Mouse (Mus musculus) neural tube, embryonic 10.5 days (tissue): ENCODE results near the gene Ces2a.

ENCODE experiments used
- DNase-seq: peaks from one replicate; pipeline ENCODE4 v3.0.0-alpha.2; 2017; ENCODE audit warnings: low spot score; ENCODE audit errors: extremely low spot score

Ces2a gene

GRCm38 (mm10) chr8:104733753-104734152 lies at the start of gene Ces2a:
Gene Ces2a (plus strand): TSS chr8:104734003.
- DNase-seq: no peak

- DNase-seq: no peak
Measured at GRCm38 (mm10) chr8:104688433-104688832, 45.4 kb upstream of the Ces2a start.

- DNase-seq: no peak
Measured at GRCm38 (mm10) chr8:104698556-104698955, 35.2 kb upstream of the Ces2a start.

GRCm38 (mm10) chr8:104701900-104702299 lies 31.9 kb upstream of the Ces2a start:
- no peak for DNase-seq

GRCm38 (mm10) chr8:104721166-104721565 lies 12.6 kb upstream of the Ces2a start:
- DNase-seq: no peak

GRCm38 (mm10) chr8:104731451-104731850 lies 2.4 kb upstream of the Ces2a start:
- DNase-seq: no peak

- no peak for DNase-seq
Measured at GRCm38 (mm10) chr8:104731969-104732368, 1.8 kb upstream of the Ces2a start.

- DNase-seq: no peak
Measured at GRCm38 (mm10) chr8:104742039-104742438, 8.2 kb downstream of the Ces2a start.

- no peak for DNase-seq
Measured at GRCm38 (mm10) chr8:104743410-104743809, 9.6 kb downstream of the Ces2a start.

GRCm38 (mm10) chr8:104752818-104753217 lies 19.0 kb downstream of the Ces2a start:
- no peak for DNase-seq

- no peak for DNase-seq
Measured at GRCm38 (mm10) chr8:104757621-104758020, 23.8 kb downstream of the Ces2a start.

GRCm38 (mm10) chr8:104758209-104758608 lies 24.4 kb downstream of the Ces2a start:
- no peak for DNase-seq

GRCm38 (mm10) chr8:104761126-104761525 lies 27.3 kb downstream of the Ces2a start:
- DNase-seq: no peak

GRCm38 (mm10) chr8:104766485-104766884 lies 32.7 kb downstream of the Ces2a start:
- DNase-seq: no peak

- no peak for DNase-seq
Measured at GRCm38 (mm10) chr8:104770365-104770764, 36.6 kb downstream of the Ces2a start.

GRCm38 (mm10) chr8:104787049-104787448 lies 53.2 kb downstream of the Ces2a start:
- no peak for DNase-seq

GRCm38 (mm10) chr8:104788929-104789328 lies 55.1 kb downstream of the Ces2a start:
- DNase-seq: no peak

- no peak for DNase-seq
Measured at GRCm38 (mm10) chr8:104789886-104790680, 56.3 kb downstream of the Ces2a start.
